Mouse (Mus musculus) olfactory bulb, adult 2 months (tissue): ENCODE data around the gene Olfr286. TPM values are rescaled to one million over a fixed set of nuclear protein-coding genes. Genes with fewer than 3 reads are reported as not detected.

Experiments used
- H3K27ac ChIP-seq: fragments of 200-500 bp; 2 replicates; pipeline ENCODE4 v1.5.1; 2012; ENCODE audit warnings: low read depth, low read length; ENCODE audit not compliant: insufficient read depth
- H3K4me1 ChIP-seq: fragments of 200-500 bp; 2 replicates; pipeline ENCODE4 v1.6.1; 2012; ENCODE audit warnings: low read length; ENCODE audit not compliant: control insufficient read depth, insufficient read depth
- H3K4me3 ChIP-seq: fragments of 200-500 bp; 2 replicates; pipeline ENCODE4 v1.5.1; 2012; ENCODE audit warnings: mild to moderate bottlenecking, low read depth, low read length, moderate library complexity; ENCODE audit not compliant: insufficient read depth
- CTCF ChIP-seq: fragments of 200-500 bp; IDR thresholded peaks from 2 replicates; pipeline ENCODE4 v1.5.1; 2012; ENCODE audit warnings: low read depth, mild to moderate bottlenecking, low read length, moderate library complexity; ENCODE audit not compliant: insufficient read depth
- POLR2A ChIP-seq: fragments of 200-500 bp; IDR thresholded peaks from 2 replicates; pipeline ENCODE4 v1.6.1; 2012; ENCODE audit warnings: mild to moderate bottlenecking, low read depth, low read length, moderate library complexity; ENCODE audit not compliant: insufficient read depth
- WGBS: fragments of 180-500 bp; shearing (Covaris S2); methylation state at CpG from one replicate; pipeline ENCODE4 v1.1.7; 2018; 5-methylcytosine and 5-hydroxymethylcytosine counted together
- polyA plus RNA-seq: library from polyadenylated mRNA; stranded (reverse); fragments of >200 nt; gene quantifications from 2 replicates; pipeline ENCODE4 v1.2.4, GENCODE M21; 2012; ENCODE audit warnings: low replicate concordance; ENCODE audit not compliant: missing spikeins, insufficient read depth, insufficient read length

Gene Olfr286
- polyA plus RNA-seq, 1 experiment = not detected

DNA sequence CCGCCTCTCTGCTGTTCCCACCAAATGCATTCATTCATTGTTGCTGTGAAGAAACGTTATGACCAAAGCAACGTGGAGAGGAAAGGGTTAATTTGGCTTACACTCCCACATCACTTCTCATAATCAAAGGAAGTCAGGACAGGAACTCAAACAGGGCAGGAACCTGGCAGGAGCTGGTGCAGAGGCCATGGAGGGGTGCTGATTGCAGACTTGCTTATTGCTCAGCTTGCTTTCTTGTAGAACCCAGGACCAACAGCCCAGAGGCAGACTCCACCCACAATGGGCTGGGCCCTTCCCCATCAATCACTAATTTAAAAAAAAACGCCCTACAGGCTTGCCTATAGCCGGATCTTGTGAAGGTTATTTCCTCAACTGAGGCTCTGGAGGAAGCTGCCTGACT is 20.1 kb downstream of the Olfr286 start:
- WGBS = 70% methylated on average over 5 of the region's 5 CpGs
- no peak for TF ChIP-seq POLR2A
- no peak for TF ChIP-seq CTCF
- no peak overlapping the region for H3K27ac ChIP-seq
- H3K4me3 ChIP-seq = no peak overlapping the region
- no peaks in the 10 kb centered on the region for H3K4me1 ChIP-seq

DNA sequence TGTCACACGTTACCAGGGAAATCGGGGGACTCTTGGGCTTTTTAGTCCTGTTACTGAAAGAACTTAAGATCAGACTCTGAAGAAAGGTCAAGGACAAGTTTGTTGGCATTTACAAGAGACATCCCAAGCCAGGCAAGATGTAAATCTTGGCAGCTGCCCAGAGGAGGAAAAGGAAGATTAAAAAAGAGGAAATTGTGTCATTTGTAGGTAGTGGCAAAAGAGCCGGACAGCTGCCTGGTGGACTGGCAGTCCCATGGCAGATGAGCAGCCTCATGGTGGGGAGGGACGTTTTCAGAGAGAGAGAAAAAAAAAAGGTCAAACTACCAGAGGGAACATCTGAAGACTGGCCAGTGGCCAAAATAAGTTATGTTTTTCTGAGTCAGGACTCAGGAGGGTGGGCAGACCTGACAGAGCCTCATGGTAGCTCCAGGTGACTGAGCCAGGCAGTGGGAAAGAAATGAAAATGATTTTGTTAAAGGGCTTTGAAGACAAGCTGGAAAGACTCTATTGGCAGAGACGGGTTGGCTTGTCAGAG is 20.8 kb downstream of the Olfr286 start:
- 82% methylated on average over 5 of the region's 5 CpGs for WGBS
- H3K4me1 ChIP-seq = no peaks in the 10 kb centered on the region

DNA sequence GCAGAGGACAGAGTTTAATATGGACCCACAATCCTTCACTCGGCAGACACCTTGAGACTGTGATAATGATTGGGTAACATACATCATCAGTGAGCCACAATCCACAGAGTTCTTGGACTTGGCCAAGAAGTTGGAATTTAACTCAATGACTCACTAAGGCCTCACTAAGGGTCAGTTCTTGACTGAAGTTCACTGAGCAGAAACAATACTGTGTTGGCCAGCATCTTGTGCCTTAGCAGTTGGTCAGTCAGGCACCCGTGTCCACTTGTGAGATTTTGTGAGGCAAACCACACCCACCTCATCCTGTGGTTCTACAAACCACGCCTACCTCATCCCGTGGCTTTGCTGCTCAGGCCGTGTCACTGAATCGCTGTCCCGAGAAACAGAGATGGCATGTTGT is 24.6 kb downstream of the Olfr286 start:
- no peak overlapping the region for H3K4me3 ChIP-seq
- 79% methylated on average over 7 of the region's 7 CpGs for WGBS
- no peak for TF ChIP-seq CTCF
- TF ChIP-seq POLR2A = no peak
- no peaks in the 10 kb centered on the region for H3K4me1 ChIP-seq
- H3K27ac ChIP-seq = no peak overlapping the region

More for the DNA sequence above, 20.8 kb downstream of the Olfr286 start:
- Histone ChIP-seq H3K27ac (no peak overlapping the region), H3K4me3 (no peak overlapping the region)
- no peak for TF ChIP-seq CTCF
- no peak for TF ChIP-seq POLR2A

DNA sequence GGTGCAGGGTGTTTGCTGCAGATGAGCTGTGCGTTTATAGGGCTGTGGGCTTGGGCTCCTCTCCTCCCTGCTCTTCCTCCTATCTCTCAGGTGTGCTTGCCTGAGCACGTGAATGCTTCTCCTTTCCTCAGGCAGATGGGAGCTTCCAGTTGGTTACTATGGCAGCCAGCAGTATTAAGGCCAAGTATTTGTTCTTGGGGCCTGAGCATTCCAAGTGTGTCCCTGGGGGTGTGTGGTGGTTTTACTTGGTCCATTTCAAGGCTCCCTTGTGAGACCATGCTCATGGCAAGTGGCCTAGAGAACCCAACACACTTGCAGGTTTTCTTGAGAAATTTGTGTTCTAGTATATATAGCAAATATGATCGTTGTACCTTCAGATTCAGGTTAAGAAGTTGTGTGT is 38.8 kb downstream of the Olfr286 start, which contains the start of gene Olfr288:
Olfr288 (minus strand) TSS at position 101 of the 400 bp plus-strand sequence.
- TF ChIP-seq POLR2A (no peak), CTCF (no peak)
- Histone ChIP-seq H3K27ac (no peak within 1 kb of the TSS), H3K4me3 (no peak within 1 kb of the TSS), H3K4me1 (no peaks in the 10 kb centered on the region)
- 70% methylated on average over 3 of the region's 3 CpGs for WGBS

DNA sequence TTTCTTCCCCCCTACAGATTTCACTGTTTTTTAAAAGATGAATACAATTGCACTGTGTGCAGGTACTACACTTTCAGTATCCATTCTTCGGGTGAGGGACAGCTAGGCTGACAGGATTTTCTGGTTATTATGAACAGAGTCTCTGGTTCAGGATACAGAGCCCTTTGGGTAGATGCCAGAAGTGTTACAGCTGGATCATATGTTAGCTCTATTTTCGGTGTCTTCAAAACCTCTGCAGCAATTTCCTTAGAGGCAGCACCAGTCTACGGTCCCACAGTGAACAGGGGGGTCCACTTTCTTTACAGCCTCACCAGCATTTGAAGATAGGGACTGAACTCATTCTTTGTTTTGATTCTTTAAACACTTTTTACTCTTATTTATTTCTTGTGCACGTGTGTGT is 49.8 kb downstream of the Olfr286 start:
- no peak overlapping the region for H3K4me3 ChIP-seq
- TF ChIP-seq CTCF (no peak), POLR2A (no peak)
- H3K27ac ChIP-seq = no peak overlapping the region
- H3K4me1 ChIP-seq = peaks cover 6% of the 10 kb centered on the region; the same call in 1 of the 2 replicates
- 67% methylated on average over 4 of the region's 4 CpGs for WGBS

DNA sequence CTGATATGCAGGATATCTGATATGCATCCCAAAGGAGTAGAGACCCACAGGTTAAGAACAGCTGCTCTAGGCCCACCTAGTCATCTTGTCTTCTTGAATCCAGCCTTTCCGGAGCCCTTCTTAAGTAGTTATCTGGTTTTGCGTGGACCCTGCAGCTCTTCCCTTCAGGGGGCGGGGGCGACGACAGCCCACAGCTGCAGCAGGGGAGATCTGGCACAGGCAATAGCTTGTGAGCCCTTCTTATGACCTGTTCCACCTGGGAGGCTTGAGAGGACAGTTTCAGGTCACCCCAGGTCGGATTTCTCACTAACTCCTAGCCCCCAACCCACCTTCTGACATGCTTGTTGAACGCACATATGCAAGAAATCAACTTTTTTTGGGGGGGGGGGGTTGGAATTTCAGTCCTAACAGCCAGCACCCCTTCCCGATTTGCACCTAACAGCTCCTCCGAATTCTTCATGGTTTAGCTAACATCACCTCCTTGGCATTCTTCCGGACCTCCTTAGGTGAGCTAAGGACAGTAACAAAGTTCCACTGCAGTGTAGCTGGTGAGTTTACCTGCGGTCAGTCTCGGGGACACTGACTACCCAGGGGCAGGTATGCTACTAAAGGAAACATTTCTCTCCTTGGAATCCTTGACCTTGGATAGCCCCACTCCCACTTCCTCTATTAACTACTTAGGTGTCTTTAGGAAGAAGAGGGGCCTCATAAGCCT is 52.2 kb downstream of the Olfr286 start:
- peaks cover 6% of the 10 kb centered on the region; the same call in 1 of the 2 replicates for H3K4me1 ChIP-seq
- WGBS = 71% methylated on average over 12 of the region's 12 CpGs
- TF ChIP-seq CTCF (no peak), POLR2A (no peak)
- no peak overlapping the region for H3K4me3 ChIP-seq
- peak overlapping the region; percentile 48; the same call in 1 of the 2 replicates for H3K27ac ChIP-seq

DNA sequence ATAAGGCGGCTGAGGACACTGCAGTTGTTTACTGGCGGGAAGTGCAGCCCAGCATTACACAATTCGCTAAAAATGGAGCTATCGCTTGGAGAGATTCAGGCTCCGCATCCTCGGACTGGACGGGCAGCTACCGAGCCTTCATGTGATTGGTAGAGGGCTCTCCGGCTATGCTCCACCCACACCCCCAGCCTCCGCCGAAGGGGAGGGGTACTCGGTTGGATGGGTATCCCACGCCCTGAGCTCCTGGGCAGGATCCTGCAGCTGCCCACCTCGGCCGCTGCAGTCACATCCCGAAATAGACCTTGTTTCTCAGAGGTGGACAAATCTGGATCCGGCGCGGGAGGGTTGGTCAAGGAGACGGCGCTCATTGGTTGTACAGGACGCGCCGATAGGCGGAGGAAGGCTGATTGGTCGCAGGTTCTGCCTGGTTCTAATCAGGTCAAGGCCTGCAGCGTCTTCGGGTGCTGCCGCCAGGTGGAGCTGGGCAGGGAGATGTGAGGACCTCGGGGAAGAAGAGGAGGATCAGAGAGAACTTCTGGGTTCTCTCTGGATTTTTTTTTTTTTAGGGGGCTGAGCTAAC is 53.0 kb downstream of the Olfr286 start:
- H3K4me3 ChIP-seq = peak overlapping the region; percentile 46
- WGBS = under 1% methylated on average over 30 of the region's 30 CpGs
- H3K4me1 ChIP-seq = peaks cover 6% of the 10 kb centered on the region; the same call in 1 of the 2 replicates
- TF ChIP-seq POLR2A (peak; percentile 67; the same call in 1 of the 2 replicates), CTCF (peak; percentile 71)
- peak overlapping the region; percentile 61 for H3K27ac ChIP-seq

DNA sequence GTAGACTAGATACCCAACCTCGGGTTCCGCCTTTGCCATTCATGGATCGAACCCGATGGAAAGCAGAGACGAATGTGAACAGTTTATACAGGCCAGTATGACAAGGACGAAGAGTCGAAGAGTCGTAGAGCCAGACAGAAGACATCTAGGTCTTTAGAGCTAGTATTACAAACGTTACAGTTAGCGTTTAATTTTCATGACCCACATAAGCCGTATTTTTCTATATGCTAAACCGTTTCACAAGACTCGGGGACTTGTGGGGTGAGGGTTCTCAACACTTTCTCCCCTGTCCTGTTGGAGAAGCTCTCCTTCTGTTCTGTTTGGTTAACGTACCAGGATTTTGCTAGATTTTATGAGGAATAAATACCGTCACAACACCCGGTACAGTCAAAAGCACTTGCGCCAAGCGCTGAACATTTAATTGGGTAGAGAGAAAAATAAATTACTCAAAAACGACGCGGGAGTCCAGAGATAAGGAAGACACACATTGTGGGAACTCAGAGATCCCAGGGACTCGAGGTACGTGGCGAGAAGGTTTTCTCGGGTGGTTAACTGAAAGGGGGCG is 53.6 kb downstream of the Olfr286 start:
- Histone ChIP-seq H3K4me1 (peaks cover 6% of the 10 kb centered on the region; the same call in 1 of the 2 replicates), H3K4me3 (peak overlapping the region; percentile 46), H3K27ac (peak overlapping the region; percentile 61)
- 3% methylated on average over 26 of the region's 26 CpGs for WGBS
- TF ChIP-seq CTCF (no peak), POLR2A (no peak)

DNA sequence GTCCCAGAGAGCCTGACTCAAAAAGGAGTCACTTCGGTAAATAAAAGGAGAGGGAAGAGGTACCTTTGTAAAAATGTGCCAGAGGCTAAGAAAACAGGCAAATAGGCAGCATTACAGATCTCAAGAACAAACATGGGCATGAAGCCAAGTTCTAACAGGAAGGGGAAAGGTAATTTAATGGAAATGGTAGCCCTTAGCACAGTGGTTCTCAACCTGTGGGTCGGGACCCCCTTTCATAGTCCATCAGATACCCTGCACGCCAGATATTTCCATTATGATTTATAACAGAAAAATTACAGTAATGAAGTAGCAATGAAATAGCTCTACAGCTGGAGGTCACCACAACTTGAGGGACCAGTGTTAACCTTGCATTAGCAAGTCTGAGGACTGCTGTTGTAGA is 56.9 kb downstream of the Olfr286 start:
- 80% methylated on average over 3 of the region's 3 CpGs for WGBS
- Histone ChIP-seq H3K27ac (no peak overlapping the region), H3K4me1 (peaks cover 6% of the 10 kb centered on the region; the same call in 1 of the 2 replicates), H3K4me3 (no peak overlapping the region)
- TF ChIP-seq POLR2A = no peak
- TF ChIP-seq CTCF = no peak

Other genes with a start within 250 kb of the Olfr286 start
- gene Col2a1, start 229.8 kb downstream of the Olfr286 start, polyA plus RNA-seq = not detected in 2 replicates
- 219 TPM in 1 of 2 replicates, not detected in the other for gene Pfkm, start 141.9 kb downstream of the Olfr286 start, polyA plus RNA-seq
- gene Senp1, start 140.7 kb downstream of the Olfr286 start, polyA plus RNA-seq = not detected in 2 replicates
- not detected in 2 replicates for gene Asb8, start 68.8 kb downstream of the Olfr286 start, polyA plus RNA-seq
- not detected in 2 replicates for gene Ccdc184, start 67.3 kb downstream of the Olfr286 start, polyA plus RNA-seq
- gene Olfr288, start 38.9 kb downstream of the Olfr286 start, polyA plus RNA-seq = not detected in 2 replicates
- not detected in 2 replicates for gene Gm44579, start 13.5 kb downstream of the Olfr286 start, polyA plus RNA-seq
- gene Olfr287, start 13.4 kb downstream of the Olfr286 start, polyA plus RNA-seq = not detected in 2 replicates
- gene H1fnt, start 22.8 kb upstream of the Olfr286 start, polyA plus RNA-seq = not detected in 2 replicates
- gene Zfp641, start 61.7 kb upstream of the Olfr286 start, polyA plus RNA-seq = not detected in 2 replicates
- not detected in 2 replicates for gene Olfr285, start 82.9 kb upstream of the Olfr286 start, polyA plus RNA-seq
- not detected in 2 replicates for gene Olfr284, start 106.5 kb upstream of the Olfr286 start, polyA plus RNA-seq
- not detected in 2 replicates for gene Olfr283, start 146.5 kb upstream of the Olfr286 start, polyA plus RNA-seq
- not detected in 2 replicates for gene Olfr282, start 196.8 kb upstream of the Olfr286 start, polyA plus RNA-seq
- not detected in 2 replicates for gene Olfr281, start 218.1 kb upstream of the Olfr286 start, polyA plus RNA-seq
- not detected in 2 replicates for gene OR5BS1P, start 235.4 kb upstream of the Olfr286 start, polyA plus RNA-seq
- not detected in 2 replicates for gene Lalba, start 248.3 kb upstream of the Olfr286 start, polyA plus RNA-seq